Mouse (Mus musculus): ENCODE measurements around the gene Bmp4. TPM values are rescaled to one million over a fixed set of nuclear protein-coding genes. Genes with fewer than 3 reads are reported as not detected.

Gene Bmp4
- polyA plus RNA-seq, 1 experiment from 2014 or later: 34.3 TPM

GRCm38 (mm10) chr14:46399925-46400324 lies 9.5 kb upstream of the Bmp4 start:
- 0 out of 2 replicates have a peak, but pooled peaks cover 13% of the 10 kb centered on the region for H3K27me3 ChIP-seq (replicated peaks; ENCODE audit: insufficient read depth, low read length)
- 54% methylated on average over 2 of the region's 2 CpGs for WGBS
- no peak overlapping the region for H3K9ac ChIP-seq (replicated peaks; ENCODE audit: low read depth)
- H3K27ac ChIP-seq (ENCODE audit: low read length): no peak overlapping the region
- ATAC-seq: no peak
- H3K4me3 ChIP-seq (ENCODE audit: low read depth, low read length): no peak overlapping the region
- no peak for DNase-seq (ENCODE audit: low spot score)
- TF ChIP-seq CTCF (IDR thresholded peaks at IDR 0.05): no peak
- no peak for TF ChIP-seq EP300 (IDR thresholded peaks at IDR 0.05)
- no peak overlapping the region for H3K4me2 ChIP-seq (replicated peaks; ENCODE audit: low read depth, low read length)
- no peaks in the 10 kb centered on the region for H3K36me3 ChIP-seq (ENCODE audit: insufficient read depth, low read length)
- no peaks in the 10 kb centered on the region for H3K4me1 ChIP-seq (ENCODE audit: insufficient read depth, low read depth, low read length)
- H3K9me3 ChIP-seq (ENCODE audit: low read length): no peaks in the 10 kb centered on the region

DNA sequence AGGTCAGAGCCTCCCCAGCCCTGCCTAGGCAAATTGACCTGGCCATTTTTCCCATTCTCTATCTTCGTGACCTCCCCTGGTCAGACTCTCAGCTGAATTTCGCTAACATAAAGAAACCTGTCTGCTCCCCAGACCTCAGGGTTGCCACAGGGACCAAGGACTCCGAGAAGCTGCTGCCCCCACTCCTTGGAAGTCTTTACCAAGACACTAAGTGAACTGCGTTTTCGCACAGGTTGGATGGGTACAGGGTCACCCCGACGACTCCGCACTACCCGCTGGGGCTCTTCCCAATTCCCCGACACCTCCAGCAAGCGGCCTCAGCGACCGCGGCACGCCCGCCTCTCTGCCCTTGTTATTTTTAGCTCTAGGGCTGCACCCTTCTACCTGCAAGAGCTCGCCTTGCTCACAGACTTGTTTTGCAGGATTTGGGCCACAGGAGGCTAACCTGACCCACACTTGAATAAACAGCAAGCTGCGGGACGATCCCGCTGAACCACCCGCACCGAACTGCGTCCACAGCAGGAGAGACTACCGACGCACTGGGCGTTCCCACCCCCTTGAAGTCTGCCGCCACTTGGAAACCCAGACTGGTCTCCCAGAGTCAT lies 7.7 kb upstream of the Bmp4 start:
- Histone ChIP-seq H3K27ac (ENCODE audit: low read length) (no peak overlapping the region), H3K36me3 (ENCODE audit: insufficient read depth, low read length) (no peaks in the 10 kb centered on the region), H3K4me1 (ENCODE audit: insufficient read depth, low read depth, low read length) (no peaks in the 10 kb centered on the region), H3K4me3 (ENCODE audit: low read depth, low read length) (peak overlapping the region; percentile 17; the same call in 1 of the 2 replicates), H3K27me3 (replicated peaks; ENCODE audit: insufficient read depth, low read length) (0 out of 2 replicates have a peak, but pooled peaks cover 13% of the 10 kb centered on the region), H3K9ac (replicated peaks; ENCODE audit: low read depth) (no peak overlapping the region), H3K4me2 (replicated peaks; ENCODE audit: low read depth, low read length) (peak overlapping the region; percentile 55), H3K9me3 (ENCODE audit: low read length) (no peaks in the 10 kb centered on the region)
- DNase-seq (ENCODE audit: low spot score) (peak; percentile 69), ATAC-seq (peak; percentile 66)
- TF ChIP-seq CTCF (IDR thresholded peaks at IDR 0.05): peak; percentile 41
- TF ChIP-seq EP300 (IDR thresholded peaks at IDR 0.05): no peak
- 3% methylated on average over 27 of the region's 27 CpGs for WGBS

- no peaks in the 10 kb centered on the region for H3K27me3 ChIP-seq (replicated peaks; ENCODE audit: insufficient read depth, low read length)
These were observed 1.2 kb upstream of the Bmp4 start for GRCm38 (mm10) chr14:46391621-46392170.

DNA sequence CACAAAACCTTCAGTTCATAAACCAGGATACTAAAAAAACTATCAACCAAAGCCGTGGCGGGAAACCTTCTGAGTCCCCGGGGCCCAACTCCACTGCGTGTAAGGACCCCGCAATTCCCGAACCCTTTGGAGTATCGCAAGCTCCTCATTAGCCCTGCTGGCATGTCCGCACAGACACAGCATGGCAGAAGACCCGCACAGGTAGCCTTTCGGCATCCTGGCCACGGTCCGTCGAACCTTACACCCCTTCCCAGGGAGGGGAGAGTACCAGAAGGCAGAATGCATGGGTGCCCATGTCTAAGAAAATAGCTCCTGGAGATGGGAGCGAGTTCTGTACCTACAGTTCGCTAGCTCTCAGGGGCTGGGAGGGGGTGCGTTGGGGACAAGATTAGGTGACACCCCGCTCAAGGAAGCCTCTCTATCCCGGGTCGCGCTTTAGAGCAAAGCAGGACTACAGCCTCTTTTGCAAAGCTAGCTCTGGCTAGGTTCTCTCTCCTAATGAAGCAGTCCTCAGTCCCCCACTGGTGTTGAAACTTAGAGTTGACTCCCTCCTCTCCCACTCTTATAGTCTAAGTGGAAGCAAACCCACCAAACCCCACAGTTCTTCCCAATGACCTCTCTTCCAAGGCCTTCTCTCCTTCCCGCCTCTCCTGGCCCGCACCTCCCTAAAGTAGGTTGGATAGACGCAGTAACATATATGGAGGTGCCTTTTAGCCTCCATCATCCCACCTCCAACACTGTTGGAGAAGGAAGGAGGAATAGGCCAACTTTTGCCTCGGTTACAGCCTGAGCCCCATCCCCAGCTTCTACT lies 826 bp downstream of the Bmp4 start:
- ATAC-seq (no peak), DNase-seq (ENCODE audit: low spot score) (peak; percentile 25)
- Histone ChIP-seq H3K4me1 (ENCODE audit: insufficient read depth, low read depth, low read length) (peaks cover 6% of the 10 kb centered on the region), H3K36me3 (ENCODE audit: insufficient read depth, low read length) (no peaks in the 10 kb centered on the region), H3K4me3 (ENCODE audit: low read depth, low read length) (peak overlapping the region; percentile 60), H3K9me3 (ENCODE audit: low read length) (no peaks in the 10 kb centered on the region), H3K27ac (ENCODE audit: low read length) (no peak overlapping the region), H3K9ac (replicated peaks; ENCODE audit: low read depth) (0 out of 2 replicates have a peak overlapping the region, but pooled peaks have one; percentile 16), H3K4me2 (replicated peaks; ENCODE audit: low read depth, low read length) (peak overlapping the region; percentile 60), H3K27me3 (replicated peaks; ENCODE audit: insufficient read depth, low read length) (no peaks in the 10 kb centered on the region)
- no peak for TF ChIP-seq EP300 (IDR thresholded peaks at IDR 0.05)
- 8% methylated on average over 24 of the region's 24 CpGs for WGBS

More at GRCm38 (mm10) chr14:46391621-46392170, 1.2 kb upstream of the Bmp4 start:
- ATAC-seq: no peak
- no peak overlapping the region for H3K4me3 ChIP-seq (ENCODE audit: low read depth, low read length)
- no peak overlapping the region for H3K4me2 ChIP-seq (replicated peaks; ENCODE audit: low read depth, low read length)
- no peak for DNase-seq (ENCODE audit: low spot score)
- H3K36me3 ChIP-seq (ENCODE audit: insufficient read depth, low read length): no peaks in the 10 kb centered on the region
- no peak overlapping the region for H3K9ac ChIP-seq (replicated peaks; ENCODE audit: low read depth)
- H3K4me1 ChIP-seq (ENCODE audit: insufficient read depth, low read depth, low read length): 0 out of 2 replicates have a peak, but pooled peaks cover 3% of the 10 kb centered on the region
- 58% methylated on average over 6 of the region's 6 CpGs for WGBS
- TF ChIP-seq EP300 (IDR thresholded peaks at IDR 0.05): no peak
- no peak for TF ChIP-seq CTCF (IDR thresholded peaks at IDR 0.05)
- H3K9me3 ChIP-seq (ENCODE audit: low read length): no peaks in the 10 kb centered on the region
- H3K27ac ChIP-seq (ENCODE audit: low read length): no peak overlapping the region

- Histone ChIP-seq H3K27me3 (replicated peaks; ENCODE audit: insufficient read depth, low read length) (no peaks in the 10 kb centered on the region), H3K36me3 (ENCODE audit: insufficient read depth, low read length) (no peaks in the 10 kb centered on the region), H3K4me3 (ENCODE audit: low read depth, low read length) (peak overlapping the region; percentile 60), H3K4me1 (ENCODE audit: insufficient read depth, low read depth, low read length) (peaks cover 6% of the 10 kb centered on the region), H3K9me3 (ENCODE audit: low read length) (no peaks in the 10 kb centered on the region), H3K27ac (ENCODE audit: low read length) (peak overlapping the region; percentile 89; the same call in 1 of the 2 replicates), H3K4me2 (replicated peaks; ENCODE audit: low read depth, low read length) (peak overlapping the region; percentile 60), H3K9ac (replicated peaks; ENCODE audit: low read depth) (no peak overlapping the region)
- peak; percentile 72 for DNase-seq (ENCODE audit: low spot score)
- WGBS: under 1% methylated on average over 27 of the region's 27 CpGs
- peak; percentile 25; the same call in 1 of the 2 replicates for ATAC-seq
- peak; percentile 72 for TF ChIP-seq CTCF (IDR thresholded peaks at IDR 0.05)
- no peak for TF ChIP-seq EP300 (IDR thresholded peaks at IDR 0.05)
These were observed 1.8 kb downstream of the Bmp4 start for GRCm38 (mm10) chr14:46388636-46389035.
